Mouse (Mus musculus) forebrain, embryonic 14.5 days (tissue): Measurements from ENCODE around the gene Ngef. TPM values are rescaled to one million over a fixed set of nuclear protein-coding genes. Genes with fewer than 3 reads are reported as not detected.

Experiments
- ATAC-seq: fragments of 200-750 bp; cut with Nextera tagmentation; 2 replicates; pipeline ENCODE4 v1.8.0; 2017; ENCODE audit warnings: mild to moderate bottlenecking, moderate library complexity
- DNase-seq: peaks from one replicate; pipeline ENCODE4 v3.0.0-alpha.2; 2015; ENCODE audit warnings: low spot score
- H3K27ac ChIP-seq: fragments of 300-500 bp; sonication (generic); 2 replicates; pipeline ENCODE4 v1.5.1; 2014; ENCODE audit warnings: low read depth, mild to moderate bottlenecking, control low read depth, low read length, moderate library complexity
- H3K27me3 ChIP-seq: fragments of 300-500 bp; sonication (generic); replicated peaks from 2 replicates; pipeline ENCODE4 v1.6.1; 2014; ENCODE audit warnings: low read length, control low read depth, mixed read lengths; ENCODE audit not compliant: control insufficient read depth, insufficient read depth
- H3K36me3 ChIP-seq: fragments of 300-500 bp; sonication (generic); 2 replicates; pipeline ENCODE4 v1.6.1; 2014; ENCODE audit warnings: low read length, control low read depth; ENCODE audit not compliant: control insufficient read depth, insufficient read depth
- H3K4me1 ChIP-seq: fragments of 300-500 bp; sonication (generic); 2 replicates; pipeline ENCODE4 v1.6.1; 2014; ENCODE audit warnings: antibody characterized with exemption, low read length, control low read depth; ENCODE audit not compliant: control insufficient read depth, insufficient read depth
- H3K4me2 ChIP-seq: fragments of 300-500 bp; sonication (generic); 2 replicates; pipeline ENCODE4 v1.6.1; 2014; ENCODE audit warnings: mild to moderate bottlenecking, control low read depth, low read length
- H3K4me3 ChIP-seq: fragments of 300-500 bp; sonication (generic); 2 replicates; pipeline ENCODE4 v1.5.1; 2014; ENCODE audit warnings: low read depth, low read length, control low read depth
- H3K9ac ChIP-seq: fragments of 300-500 bp; sonication (generic); 2 replicates; pipeline ENCODE4 v1.6.1; 2014; ENCODE audit warnings: mild to moderate bottlenecking, low read length, control low read depth, moderate library complexity
- H3K9me3 ChIP-seq: fragments of 300-500 bp; sonication (generic); replicated peaks from 2 replicates; pipeline ENCODE4 v1.6.1; 2016; ENCODE audit warnings: low read length, control low read depth, mixed read lengths; ENCODE audit not compliant: control insufficient read depth
- WGBS: fragments of 180-500 bp; shearing (Covaris S2); extraction: QIAGEN DNeasy Blood & Tissue Kit; methylation state at CpG from one replicate; pipeline ENCODE4 v1.1.7; 2014; 5-methylcytosine and 5-hydroxymethylcytosine counted together
- polyA plus RNA-seq: library from polyadenylated mRNA; unstranded; fragments of >200 nt; fragmentation: Nextera tagmentation; extraction: Ambion mirVana; gene quantifications from 2 replicates; pipeline ENCODE4 v1.2.1, GENCODE M21; 2014

Ngef gene
- polyA plus RNA-seq, 1 experiment from 2014 or later = 8.0 TPM

- WGBS = 78% methylated on average over 6 of the region's 6 CpGs
- H3K36me3 ChIP-seq = no peaks in the 10 kb centered on the region
- H3K4me1 ChIP-seq = peaks cover 12% of the 10 kb centered on the region
- ATAC-seq (no peak), DNase-seq (no peak)
- H3K27ac ChIP-seq = no peak overlapping the region
- no peak overlapping the region for H3K9ac ChIP-seq
- H3K4me3 ChIP-seq = no peak overlapping the region
- H3K9me3 ChIP-seq = no peaks in the 10 kb centered on the region
- H3K27me3 ChIP-seq = no peaks in the 10 kb centered on the region
- no peak overlapping the region for H3K4me2 ChIP-seq
These were observed 5.3 kb upstream of the Ngef start for GRCm38 (mm10) chr1:87578965-87579364.

GRCm38 (mm10) chr1:87574785-87575184, 1.1 kb upstream of the Ngef start:
- Histone ChIP-seq H3K4me3 (no peak overlapping the region), H3K9ac (no peak overlapping the region), H3K27me3 (no peaks in the 10 kb centered on the region), H3K4me2 (no peak overlapping the region), H3K9me3 (no peaks in the 10 kb centered on the region), H3K4me1 (peaks cover 12% of the 10 kb centered on the region), H3K27ac (peak overlapping the region; percentile 30; the same call in 1 of the 2 replicates), H3K36me3 (no peaks in the 10 kb centered on the region)
- ATAC-seq (peak; percentile 88), DNase-seq (peak; percentile 81)
- WGBS = 38% methylated on average over 7 of the region's 7 CpGs

- peak; percentile 85 for ATAC-seq
- peak; percentile 77 for DNase-seq
- Histone ChIP-seq H3K27me3 (no peaks in the 10 kb centered on the region), H3K4me2 (no peak overlapping the region), H3K9ac (no peak overlapping the region), H3K27ac (no peak overlapping the region; the same call in 1 of the 2 replicates), H3K9me3 (no peaks in the 10 kb centered on the region), H3K4me3 (no peak overlapping the region), H3K4me1 (peaks cover 12% of the 10 kb centered on the region), H3K36me3 (no peaks in the 10 kb centered on the region)
- WGBS = 19% methylated on average over 6 of the region's 6 CpGs
These were observed 683 bp upstream of the Ngef start for GRCm38 (mm10) chr1:87574353-87574752.

GRCm38 (mm10) chr1:87573261-87573660, 409 bp downstream of the Ngef start:
- H3K27me3 ChIP-seq = no peaks in the 10 kb centered on the region
- H3K36me3 ChIP-seq = no peaks in the 10 kb centered on the region
- WGBS = 84% methylated on average over 5 of the region's 5 CpGs
- H3K4me2 ChIP-seq = no peak overlapping the region
- no peak for DNase-seq
- ATAC-seq = no peak
- H3K4me1 ChIP-seq = peaks cover 12% of the 10 kb centered on the region
- no peak overlapping the region for H3K27ac ChIP-seq
- H3K9ac ChIP-seq = no peak overlapping the region
- no peaks in the 10 kb centered on the region for H3K9me3 ChIP-seq
- H3K4me3 ChIP-seq = no peak overlapping the region

- WGBS = 45% methylated on average over 6 of the region's 6 CpGs
These were observed 5.3 kb downstream of the Ngef start for GRCm38 (mm10) chr1:87568398-87568797.

GRCm38 (mm10) chr1:87565760-87566159, 7.9 kb downstream of the Ngef start:
- DNase-seq (no peak), ATAC-seq (no peak)
- Histone ChIP-seq H3K27ac (no peak overlapping the region), H3K9me3 (no peaks in the 10 kb centered on the region), H3K4me2 (no peak overlapping the region), H3K27me3 (no peaks in the 10 kb centered on the region), H3K9ac (no peak overlapping the region), H3K4me3 (no peak overlapping the region), H3K4me1 (no peaks in the 10 kb centered on the region), H3K36me3 (no peaks in the 10 kb centered on the region)
- 88% methylated on average over 8 of the region's 8 CpGs for WGBS

More at GRCm38 (mm10) chr1:87568398-87568797, 5.3 kb downstream of the Ngef start:
- no peak overlapping the region for H3K4me3 ChIP-seq
- H3K9me3 ChIP-seq = no peaks in the 10 kb centered on the region
- no peak overlapping the region for H3K27ac ChIP-seq
- ATAC-seq (no peak), DNase-seq (no peak)
- no peaks in the 10 kb centered on the region for H3K27me3 ChIP-seq
- H3K4me1 ChIP-seq = no peaks in the 10 kb centered on the region
- H3K9ac ChIP-seq = no peak overlapping the region
- H3K36me3 ChIP-seq = no peaks in the 10 kb centered on the region
- no peak overlapping the region for H3K4me2 ChIP-seq

GRCm38 (mm10) chr1:87562967-87563366, 10.7 kb downstream of the Ngef start:
- no peaks in the 10 kb centered on the region for H3K27me3 ChIP-seq
- H3K36me3 ChIP-seq = no peaks in the 10 kb centered on the region
- DNase-seq (peak; percentile 25), ATAC-seq (no peak)
- H3K4me2 ChIP-seq = no peak overlapping the region
- no peak overlapping the region for H3K4me3 ChIP-seq
- no peaks in the 10 kb centered on the region for H3K4me1 ChIP-seq
- H3K27ac ChIP-seq = no peak overlapping the region
- no peak overlapping the region for H3K9ac ChIP-seq
- 54% methylated on average over 3 of the region's 3 CpGs for WGBS
- no peaks in the 10 kb centered on the region for H3K9me3 ChIP-seq

- Histone ChIP-seq H3K36me3 (no peaks in the 10 kb centered on the region), H3K4me2 (no peak overlapping the region), H3K4me3 (no peak overlapping the region), H3K9ac (no peak overlapping the region), H3K27me3 (no peaks in the 10 kb centered on the region), H3K9me3 (no peaks in the 10 kb centered on the region), H3K27ac (no peak overlapping the region), H3K4me1 (no peaks in the 10 kb centered on the region)
- WGBS = 79% methylated on average over 1 of the region's 1 CpGs
- ATAC-seq = no peak
- no peak for DNase-seq
These were observed 20.1 kb downstream of the Ngef start for GRCm38 (mm10) chr1:87553586-87553985.

- ATAC-seq = no peak
- DNase-seq = no peak
- Histone ChIP-seq H3K27me3 (no peaks in the 10 kb centered on the region), H3K4me1 (no peaks in the 10 kb centered on the region), H3K9me3 (no peaks in the 10 kb centered on the region), H3K4me3 (no peak overlapping the region), H3K27ac (no peak overlapping the region), H3K9ac (no peak overlapping the region), H3K4me2 (no peak overlapping the region), H3K36me3 (no peaks in the 10 kb centered on the region)
- 96% methylated on average over 3 of the region's 3 CpGs for WGBS
These were observed 22.7 kb downstream of the Ngef start for GRCm38 (mm10) chr1:87551008-87551407.
